Mouse (Mus musculus): ENCODE measurements at regions not wholly inside any gene's neighbourhood (a gene's known extent, or its start where the extent isn't known, plus 50 kb on each side); places are given as distances from the start of the nearest gene placed in this dataset.
A peak's percentile ranks its signal among the peaks of the same experiment; 100 is the strongest.

- DNase-seq = no peak
Observed at GRCm38 (mm10) chr1:61137210-61137885, 159.6 kb downstream of the Icos start.

- no peak for DNase-seq
Observed at GRCm38 (mm10) chr1:61137954-61138353, 160.2 kb downstream of the Icos start.

- DNase-seq = peak; percentile 55
Observed at GRCm38 (mm10) chr1:61139291-61139983, 161.7 kb downstream of the Icos start.

GRCm38 (mm10) chr1:61139984-61140648, 162.4 kb downstream of the Icos start:
- no peak for DNase-seq

DNA sequence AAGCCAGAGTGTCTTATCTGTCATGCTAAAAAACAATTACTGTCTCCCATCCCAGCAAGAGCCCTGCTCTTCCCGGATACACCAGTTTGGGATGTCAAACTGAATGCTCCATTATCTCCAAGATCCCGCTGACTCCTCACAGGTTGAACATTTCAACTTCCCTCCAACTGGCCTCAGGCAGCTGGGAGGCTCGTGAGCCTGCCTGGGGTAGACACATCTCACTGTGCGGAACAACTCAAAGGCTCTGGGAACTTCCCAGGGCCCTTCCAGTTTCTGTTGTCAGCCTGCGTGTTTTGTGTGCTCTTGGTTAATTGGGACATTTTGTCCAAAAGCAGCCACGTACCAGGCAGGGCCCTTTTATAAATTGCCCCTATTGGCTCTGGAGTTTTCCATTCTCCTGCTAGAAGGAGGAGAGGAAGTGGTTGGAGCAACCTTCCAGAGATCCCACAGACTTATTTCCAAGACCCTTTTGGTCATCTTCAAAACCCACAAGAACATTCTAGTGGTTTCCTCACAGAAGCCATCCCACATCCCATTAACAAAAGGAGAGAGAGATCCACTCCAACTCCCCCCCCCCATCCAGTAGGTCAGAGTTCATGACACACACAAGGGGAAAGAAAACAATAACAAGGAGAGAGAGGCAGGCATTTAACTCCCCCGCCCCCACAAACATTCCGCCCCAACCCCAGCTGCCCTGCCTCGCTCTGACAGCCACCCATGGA, 163.3 kb downstream of the Icos start:
- peak; percentile 52 for DNase-seq

DNA sequence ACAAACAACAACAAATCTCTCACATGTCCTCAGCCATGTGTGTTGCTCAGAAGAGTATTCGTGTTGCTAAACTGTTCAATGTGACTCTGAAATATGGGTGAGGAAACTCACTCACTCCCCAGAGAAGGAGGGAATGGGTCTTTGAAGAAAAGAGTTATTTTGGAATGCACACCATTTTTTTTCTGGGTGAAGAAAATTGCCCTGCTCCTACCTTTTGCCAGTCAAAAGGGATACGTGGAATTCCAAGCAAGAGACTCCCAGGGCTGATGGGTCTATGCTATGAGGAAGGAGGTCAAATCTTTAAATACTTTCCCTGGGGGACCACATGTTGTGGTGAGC, 163.8 kb downstream of the Icos start:
- DNase-seq = no peak

GRCm38 (mm10) chr1:61141952-61142351, 164.2 kb downstream of the Icos start:
- DNase-seq = peak; percentile 34

- DNase-seq = no peak
Observed at GRCm38 (mm10) chr1:61143030-61143753, 165.5 kb downstream of the Icos start.

- no peak for DNase-seq
Observed at GRCm38 (mm10) chr1:61143754-61144066, 166.0 kb downstream of the Icos start.

DNA sequence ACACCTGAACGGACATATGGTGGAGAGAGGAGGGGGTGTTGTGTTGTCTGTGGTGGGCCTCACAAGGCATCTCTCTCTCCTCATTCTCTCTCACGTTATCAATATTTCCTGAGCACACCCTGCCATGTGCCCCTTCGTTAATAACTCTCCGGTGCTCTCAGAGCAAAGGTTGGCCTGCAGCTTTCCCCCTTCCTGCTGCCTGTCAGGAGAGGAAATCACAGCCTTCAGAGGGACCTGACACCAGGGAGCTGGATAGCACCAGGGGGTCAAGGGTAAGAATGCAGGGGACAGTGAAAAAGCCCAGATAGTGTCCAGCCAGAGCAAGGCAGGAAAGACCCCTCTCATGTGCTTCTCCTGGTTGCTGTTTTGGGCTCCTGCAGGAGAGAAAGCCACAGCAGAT, 167.3 kb downstream of the Icos start:
- DNase-seq = peak; percentile 13

DNA sequence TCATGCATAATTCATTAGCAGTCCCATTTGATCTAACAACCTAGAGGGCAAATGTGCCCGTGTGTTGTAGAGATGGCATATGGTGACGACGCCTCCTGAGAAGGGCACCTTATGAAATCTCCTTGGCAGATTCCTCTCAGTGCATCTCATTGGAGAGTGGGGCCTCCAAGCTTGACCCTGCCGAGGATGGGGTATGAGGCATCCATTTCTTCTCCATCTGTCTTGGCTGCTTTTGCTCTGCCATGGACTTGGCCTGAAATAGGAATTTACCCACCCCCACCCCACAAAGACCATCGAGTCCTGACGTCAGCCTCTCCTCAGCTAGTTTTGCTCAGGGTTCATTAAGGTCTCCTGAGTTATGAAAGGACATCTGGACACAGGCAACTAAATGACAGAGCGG, 167.8 kb downstream of the Icos start:
- no peak for DNase-seq

- no peak for DNase-seq
Observed at GRCm38 (mm10) chr1:61146222-61146723, 168.5 kb downstream of the Icos start.

GRCm38 (mm10) chr1:61151742-61152141, 174.0 kb downstream of the Icos start:
- DNase-seq = peak; percentile 16

DNA sequence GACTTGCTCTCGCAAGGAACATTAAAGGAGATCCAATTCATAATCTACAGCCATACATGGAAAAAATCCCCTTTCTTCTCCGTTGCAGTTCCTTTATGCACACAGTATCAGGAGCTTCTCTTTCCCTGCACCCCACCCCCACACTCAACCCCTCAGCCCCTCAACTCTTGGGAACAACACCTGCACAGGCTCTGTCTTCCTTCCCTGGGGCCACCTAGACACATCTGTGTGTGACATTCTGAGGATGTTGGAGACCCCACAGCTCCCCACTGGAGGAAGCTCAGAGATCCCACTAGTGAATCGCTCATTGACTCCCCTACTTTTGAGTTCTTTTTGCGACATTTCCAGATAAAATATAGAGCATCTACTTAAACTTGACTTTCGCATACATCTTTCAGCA, 174.4 kb downstream of the Icos start:
- DNase-seq = no peak

DNA sequence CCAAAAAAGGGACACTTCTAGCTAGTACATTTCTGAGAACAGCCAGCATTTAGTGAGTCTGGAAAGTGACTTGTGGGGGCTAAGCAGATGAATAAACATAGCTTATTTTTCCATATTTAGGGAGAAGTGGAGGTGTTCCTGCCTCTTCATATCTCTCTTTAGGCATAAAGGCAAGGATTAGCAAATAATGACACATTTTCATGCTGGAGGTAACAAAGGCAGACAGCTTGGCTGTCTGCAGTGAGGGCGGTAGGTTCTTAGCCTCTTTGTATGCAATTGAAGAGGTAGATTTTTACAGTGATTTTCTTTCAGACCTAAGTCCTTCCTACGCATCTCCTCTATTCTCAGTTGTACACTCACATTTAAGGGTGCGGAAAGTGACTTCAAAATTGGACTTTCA, 176.5 kb downstream of the Icos start:
- no peak for DNase-seq

- no peak for DNase-seq
Observed at GRCm38 (mm10) chr1:61157271-61157670, 179.5 kb downstream of the Icos start.

- no peak for DNase-seq
Observed at GRCm38 (mm10) chr1:61160505-61160904, 182.8 kb downstream of the Icos start.

GRCm38 (mm10) chr1:61164271-61164670, 186.5 kb downstream of the Icos start:
- DNase-seq = no peak

DNA sequence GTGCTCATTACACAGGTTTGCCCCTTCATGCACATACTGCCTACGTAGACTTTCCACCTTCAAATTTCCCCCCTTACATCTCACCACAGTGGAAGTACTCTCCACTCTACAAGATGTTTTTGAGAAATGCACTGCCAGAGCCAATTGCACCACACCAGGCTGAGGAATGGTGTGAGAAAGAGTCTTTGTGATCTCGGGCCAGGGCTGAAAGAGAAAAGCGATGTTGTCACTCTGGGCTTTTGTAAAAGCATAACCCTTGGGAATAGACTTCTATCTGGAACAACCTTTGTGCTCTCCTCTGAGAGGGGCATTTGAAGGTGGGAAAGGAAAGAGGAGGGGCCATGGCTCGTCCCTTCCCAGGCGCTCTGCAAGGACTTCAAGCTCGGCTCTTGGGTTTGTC, 194.2 kb downstream of the Icos start:
- DNase-seq = no peak

- no peak for DNase-seq
Observed at GRCm38 (mm10) chr1:61172946-61173345, 195.2 kb downstream of the Icos start.

- DNase-seq = no peak
Observed at GRCm38 (mm10) chr1:61175239-61175638, 197.5 kb downstream of the Icos start.

DNA sequence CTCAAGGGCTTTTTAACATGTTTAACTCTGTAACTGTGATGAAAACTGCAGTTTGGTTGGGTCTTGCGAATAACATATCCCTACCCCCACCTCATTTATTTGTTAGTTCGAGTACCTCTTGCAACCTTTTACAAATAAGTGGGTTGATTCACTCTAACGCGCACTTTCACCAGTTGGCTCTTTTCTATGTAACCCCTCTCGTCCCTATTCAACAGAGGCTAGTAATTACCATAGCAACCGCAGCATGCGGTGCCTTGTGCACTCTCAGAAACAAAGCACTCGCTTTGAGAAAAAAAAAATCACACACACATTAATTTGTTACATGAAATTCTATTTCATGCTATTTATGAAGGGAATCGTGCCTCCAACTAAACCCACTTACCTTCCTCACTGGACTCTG, 201.7 kb downstream of the Icos start:
- DNase-seq = no peak

Measured in kidney, postnatal 14 days (tissue).